Mouse (Mus musculus) neural tube, embryonic 15.5 days (tissue): ENCODE measurements around the gene Mrtfa. TPM values are rescaled to one million over a fixed set of nuclear protein-coding genes. Genes with fewer than 3 reads are reported as not detected.
A peak's percentile ranks its signal among the peaks of the same experiment; 100 is the strongest.

Source experiments
- ATAC-seq: fragments of 200-750 bp; cut with Nextera tagmentation; 2 replicates; pipeline ENCODE4 v1.8.0; 2017; ENCODE audit warnings: mild to moderate bottlenecking, moderate TSS enrichment, moderate library complexity; ENCODE audit not compliant: low FRiP score
- H3K27ac ChIP-seq: fragments of 300-500 bp; sonication (generic); replicated peaks from 2 replicates; pipeline ENCODE4 v1.5.1; 2015; ENCODE audit warnings: mild to moderate bottlenecking, inconsistent platforms
- H3K27me3 ChIP-seq: fragments of 300-500 bp; sonication (generic); replicated peaks from 2 replicates; pipeline ENCODE4 v1.6.1; 2015; ENCODE audit warnings: inconsistent platforms
- H3K36me3 ChIP-seq: fragments of 300-500 bp; sonication (generic); 2 replicates; pipeline ENCODE4 v1.6.1; 2015; ENCODE audit warnings: inconsistent platforms
- H3K4me1 ChIP-seq: fragments of 300-500 bp; sonication (generic); 2 replicates; pipeline ENCODE4 v1.6.1; 2015; ENCODE audit warnings: inconsistent platforms
- H3K4me2 ChIP-seq: fragments of 300-500 bp; sonication (generic); 2 replicates; pipeline ENCODE4 v1.6.1; 2015; ENCODE audit warnings: inconsistent platforms, mild to moderate bottlenecking, moderate library complexity
- H3K4me3 ChIP-seq: fragments of 300-500 bp; sonication (generic); replicated peaks from 2 replicates; pipeline ENCODE4 v1.5.1; 2015; ENCODE audit warnings: mild to moderate bottlenecking, inconsistent platforms
- H3K9ac ChIP-seq: fragments of 300-500 bp; sonication (generic); replicated peaks from 2 replicates; pipeline ENCODE4 v1.6.1; 2015; ENCODE audit warnings: mild to moderate bottlenecking, inconsistent platforms
- H3K9me3 ChIP-seq: fragments of 300-500 bp; sonication (generic); replicated peaks from 2 replicates; pipeline ENCODE4 v1.6.1; 2016; ENCODE audit warnings: inconsistent platforms
- WGBS: fragments of 180-500 bp; shearing (Covaris S2); methylation state at CpG from one replicate; pipeline ENCODE4 v1.1.7; 2015; ENCODE audit warnings: mixed read lengths; 5-methylcytosine and 5-hydroxymethylcytosine counted together
- polyA plus RNA-seq: library from polyadenylated mRNA; unstranded; fragments of >200 nt; fragmentation: Nextera tagmentation; extraction: Ambion mirVana; gene quantifications from 2 replicates; pipeline ENCODE4 v1.2.1, GENCODE M21; 2015

Gene Mrtfa
- polyA plus RNA-seq, 1 experiment from 2014 or later, result 27.9 TPM

GRCm38 (mm10) chr15:81079255-81079654 is 111.3 kb downstream of the Mrtfa start:
- Histone ChIP-seq H3K9me3 (no peaks in the 10 kb centered on the region), H3K9ac (no peak overlapping the region), H3K27me3 (no peaks in the 10 kb centered on the region), H3K4me3 (no peak overlapping the region), H3K27ac (no peak overlapping the region), H3K4me1 (peaks cover 11% of the 10 kb centered on the region), H3K4me2 (no peak overlapping the region), H3K36me3 (no peaks in the 10 kb centered on the region)
- ATAC-seq, result no peak
- 97% methylated on average over 3 of the region's 3 CpGs for WGBS

- Histone ChIP-seq H3K4me2 (no peak overlapping the region), H3K27ac (no peak overlapping the region), H3K27me3 (no peaks in the 10 kb centered on the region), H3K9me3 (no peaks in the 10 kb centered on the region), H3K36me3 (no peaks in the 10 kb centered on the region), H3K4me1 (peaks cover 7% of the 10 kb centered on the region; the same call in 1 of the 2 replicates), H3K4me3 (no peak overlapping the region), H3K9ac (no peak overlapping the region)
- no peak for ATAC-seq
- WGBS, result 91% methylated on average over 4 of the region's 4 CpGs
Measured at GRCm38 (mm10) chr15:81077551-81077950, 113.0 kb downstream of the Mrtfa start.

GRCm38 (mm10) chr15:81074543-81074942 is 116.0 kb downstream of the Mrtfa start:
- Histone ChIP-seq H3K27ac (no peak overlapping the region), H3K36me3 (no peaks in the 10 kb centered on the region), H3K4me2 (no peak overlapping the region), H3K4me1 (peaks cover 7% of the 10 kb centered on the region; the same call in 1 of the 2 replicates), H3K4me3 (no peak overlapping the region), H3K9me3 (no peaks in the 10 kb centered on the region), H3K27me3 (no peaks in the 10 kb centered on the region), H3K9ac (no peak overlapping the region)
- 93% methylated on average over 1 of the region's 1 CpGs for WGBS
- ATAC-seq, result no peak

- H3K4me1 ChIP-seq, result peaks cover 7% of the 10 kb centered on the region; the same call in 1 of the 2 replicates
- 0 out of 2 replicates have a peak overlapping the region, but pooled peaks have one; percentile 41 for H3K27ac ChIP-seq
- no peak overlapping the region for H3K4me3 ChIP-seq
- H3K9me3 ChIP-seq, result no peaks in the 10 kb centered on the region
- WGBS, result 49% methylated on average over 2 of the region's 2 CpGs
- H3K27me3 ChIP-seq, result no peaks in the 10 kb centered on the region
- no peak for ATAC-seq
- H3K9ac ChIP-seq, result no peak overlapping the region
- H3K4me2 ChIP-seq, result no peak overlapping the region
- H3K36me3 ChIP-seq, result no peaks in the 10 kb centered on the region
Measured at GRCm38 (mm10) chr15:81073751-81074150, 116.8 kb downstream of the Mrtfa start.

GRCm38 (mm10) chr15:81072748-81073147 is 117.8 kb downstream of the Mrtfa start:
- Histone ChIP-seq H3K9me3 (no peaks in the 10 kb centered on the region), H3K27me3 (no peaks in the 10 kb centered on the region), H3K4me3 (no peak overlapping the region), H3K9ac (no peak overlapping the region), H3K27ac (no peak overlapping the region), H3K4me2 (no peak overlapping the region), H3K36me3 (no peaks in the 10 kb centered on the region), H3K4me1 (peaks cover 7% of the 10 kb centered on the region; the same call in 1 of the 2 replicates)
- no peak for ATAC-seq
- WGBS, result 77% methylated on average over 2 of the region's 2 CpGs

GRCm38 (mm10) chr15:81070470-81070869 is 120.1 kb downstream of the Mrtfa start:
- H3K27me3 ChIP-seq, result no peaks in the 10 kb centered on the region
- peaks cover 7% of the 10 kb centered on the region; the same call in 1 of the 2 replicates for H3K4me1 ChIP-seq
- H3K27ac ChIP-seq, result no peak overlapping the region
- no peak overlapping the region for H3K4me3 ChIP-seq
- 90% methylated on average over 1 of the region's 1 CpGs for WGBS
- no peak overlapping the region for H3K4me2 ChIP-seq
- no peak for ATAC-seq
- no peaks in the 10 kb centered on the region for H3K9me3 ChIP-seq
- no peaks in the 10 kb centered on the region for H3K36me3 ChIP-seq
- no peak overlapping the region for H3K9ac ChIP-seq

GRCm38 (mm10) chr15:81068641-81069381 is 121.7 kb downstream of the Mrtfa start:
- Histone ChIP-seq H3K27ac (no peak overlapping the region), H3K4me3 (no peak overlapping the region), H3K9me3 (no peaks in the 10 kb centered on the region), H3K4me2 (no peak overlapping the region), H3K27me3 (no peaks in the 10 kb centered on the region), H3K4me1 (peaks cover 2% of the 10 kb centered on the region; the same call in 1 of the 2 replicates), H3K9ac (no peak overlapping the region), H3K36me3 (no peaks in the 10 kb centered on the region)
- 95% methylated on average over 5 of the region's 5 CpGs for WGBS
- ATAC-seq, result no peak

GRCm38 (mm10) chr15:81067761-81068160 is 122.8 kb downstream of the Mrtfa start:
- WGBS, result 95% methylated on average over 3 of the region's 3 CpGs
- H3K4me1 ChIP-seq, result peaks cover 3% of the 10 kb centered on the region
- no peaks in the 10 kb centered on the region for H3K27me3 ChIP-seq
- H3K4me3 ChIP-seq, result no peak overlapping the region
- H3K36me3 ChIP-seq, result no peaks in the 10 kb centered on the region
- H3K9me3 ChIP-seq, result no peaks in the 10 kb centered on the region
- no peak for ATAC-seq
- no peak overlapping the region for H3K4me2 ChIP-seq
- H3K27ac ChIP-seq, result no peak overlapping the region
- no peak overlapping the region for H3K9ac ChIP-seq

GRCm38 (mm10) chr15:81066976-81067375 is 123.6 kb downstream of the Mrtfa start:
- Histone ChIP-seq H3K9ac (no peak overlapping the region), H3K27ac (no peak overlapping the region), H3K4me3 (no peak overlapping the region), H3K4me1 (peaks cover 11% of the 10 kb centered on the region), H3K9me3 (no peaks in the 10 kb centered on the region), H3K4me2 (no peak overlapping the region), H3K27me3 (no peaks in the 10 kb centered on the region), H3K36me3 (no peaks in the 10 kb centered on the region)
- WGBS, result 79% methylated on average over 5 of the region's 5 CpGs
- ATAC-seq, result no peak

GRCm38 (mm10) chr15:81064661-81065060 is 125.9 kb downstream of the Mrtfa start:
- no peak overlapping the region for H3K9ac ChIP-seq
- no peak overlapping the region for H3K4me3 ChIP-seq
- 92% methylated on average over 4 of the region's 4 CpGs for WGBS
- no peaks in the 10 kb centered on the region for H3K9me3 ChIP-seq
- H3K4me1 ChIP-seq, result peaks cover 14% of the 10 kb centered on the region
- H3K27ac ChIP-seq, result no peak overlapping the region
- H3K27me3 ChIP-seq, result no peaks in the 10 kb centered on the region
- no peak for ATAC-seq
- no peaks in the 10 kb centered on the region for H3K36me3 ChIP-seq
- H3K4me2 ChIP-seq, result no peak overlapping the region

- H3K27ac ChIP-seq, result no peak overlapping the region
- peaks cover 14% of the 10 kb centered on the region for H3K4me1 ChIP-seq
- no peak for ATAC-seq
- WGBS, result 55% methylated on average over 1 of the region's 1 CpGs
- no peak overlapping the region for H3K4me3 ChIP-seq
- H3K27me3 ChIP-seq, result no peaks in the 10 kb centered on the region
- no peak overlapping the region for H3K9ac ChIP-seq
- no peak overlapping the region for H3K4me2 ChIP-seq
- no peaks in the 10 kb centered on the region for H3K9me3 ChIP-seq
- no peaks in the 10 kb centered on the region for H3K36me3 ChIP-seq
Measured at GRCm38 (mm10) chr15:81064143-81064542, 126.4 kb downstream of the Mrtfa start.

GRCm38 (mm10) chr15:81062616-81063015 is 127.9 kb downstream of the Mrtfa start:
- Histone ChIP-seq H3K4me1 (peaks cover 14% of the 10 kb centered on the region), H3K9me3 (no peaks in the 10 kb centered on the region), H3K27me3 (no peaks in the 10 kb centered on the region), H3K4me3 (no peak overlapping the region), H3K4me2 (no peak overlapping the region), H3K27ac (peak overlapping the region; percentile 28; the same call in 1 of the 2 replicates), H3K36me3 (no peaks in the 10 kb centered on the region), H3K9ac (no peak overlapping the region)
- WGBS, result 54% methylated on average over 8 of the region's 8 CpGs
- no peak for ATAC-seq
